Mouse (Mus musculus) kidney, adult 11 months (tissue): Measurements from ENCODE around the gene Naif1.
A peak's percentile ranks its signal among the peaks of the same experiment; 100 is the strongest.

ENCODE experiments used
- DNase-seq: peaks from one replicate; pipeline ENCODE4 v3.0.0; 2022

Naif1 gene

DNA sequence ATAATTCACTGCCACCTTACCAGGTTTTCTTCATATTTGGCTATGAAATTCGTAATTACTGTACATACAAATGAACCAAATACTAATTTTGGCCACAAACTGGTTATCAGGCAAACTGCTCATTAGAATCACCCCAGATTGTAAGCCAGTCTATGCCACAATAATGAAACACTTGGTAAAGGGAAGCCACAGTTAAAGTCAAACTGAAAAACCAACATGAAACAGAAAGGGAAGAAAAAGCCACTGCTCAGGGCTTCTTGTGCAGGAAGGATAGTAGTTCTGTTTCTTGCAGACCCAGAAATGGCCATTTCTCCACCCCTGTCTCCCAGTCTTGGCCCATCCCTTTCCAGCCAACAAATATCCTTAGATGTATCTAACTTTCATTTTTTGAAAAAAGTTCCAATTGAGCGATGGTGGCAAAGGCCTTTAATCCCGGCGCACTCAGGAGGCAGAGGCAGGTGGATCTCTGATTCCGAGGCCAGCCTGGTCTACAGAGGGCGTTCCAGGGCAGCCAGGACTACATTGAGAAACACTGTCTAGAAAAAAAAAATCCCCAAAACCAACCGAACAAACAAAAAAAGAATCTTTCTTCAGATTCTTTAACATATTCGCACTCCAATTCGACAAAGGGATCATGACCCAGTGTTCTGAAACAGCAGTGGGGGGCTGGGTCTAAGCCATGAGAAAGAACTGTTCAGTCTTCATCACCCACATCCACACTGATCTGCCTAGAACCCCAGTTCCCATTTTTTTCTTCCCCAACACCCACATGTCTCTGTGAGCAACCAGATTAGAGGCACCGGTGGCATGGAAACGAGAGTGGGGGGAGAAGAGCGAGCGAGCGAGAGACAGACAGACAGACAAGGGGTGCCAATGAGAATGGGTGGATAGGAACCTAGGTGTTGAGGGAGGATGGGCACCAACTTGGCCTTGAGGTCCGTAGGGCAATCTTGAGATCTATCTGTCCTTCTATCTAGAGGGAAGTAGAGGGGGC is at the start of gene Naif1:
TSS of gene Naif1 (plus strand) at position 697 of the 994 bp plus-strand sequence.
- DNase-seq, result no peak

DNA sequence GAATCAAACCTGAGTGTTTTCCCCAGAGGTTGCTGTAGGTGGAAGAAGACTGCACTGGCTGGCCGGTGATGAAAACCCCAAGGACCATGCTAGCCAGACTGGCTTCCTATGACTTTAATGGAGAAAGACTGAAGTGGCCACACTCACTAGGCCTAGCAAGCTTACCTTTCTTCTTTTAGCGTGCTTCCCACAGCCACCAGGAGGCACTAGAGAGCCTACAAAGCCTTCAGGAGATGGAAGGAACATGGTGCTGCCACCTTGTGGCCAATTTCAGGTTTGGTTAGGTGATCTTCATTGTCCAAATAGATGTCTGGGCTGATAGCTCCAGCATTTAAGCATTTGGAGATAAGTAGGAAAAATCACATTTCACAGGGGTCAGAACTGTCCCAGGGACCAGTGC is 45.6 kb upstream of the Naif1 start:
- peak; percentile 91 for DNase-seq

DNA sequence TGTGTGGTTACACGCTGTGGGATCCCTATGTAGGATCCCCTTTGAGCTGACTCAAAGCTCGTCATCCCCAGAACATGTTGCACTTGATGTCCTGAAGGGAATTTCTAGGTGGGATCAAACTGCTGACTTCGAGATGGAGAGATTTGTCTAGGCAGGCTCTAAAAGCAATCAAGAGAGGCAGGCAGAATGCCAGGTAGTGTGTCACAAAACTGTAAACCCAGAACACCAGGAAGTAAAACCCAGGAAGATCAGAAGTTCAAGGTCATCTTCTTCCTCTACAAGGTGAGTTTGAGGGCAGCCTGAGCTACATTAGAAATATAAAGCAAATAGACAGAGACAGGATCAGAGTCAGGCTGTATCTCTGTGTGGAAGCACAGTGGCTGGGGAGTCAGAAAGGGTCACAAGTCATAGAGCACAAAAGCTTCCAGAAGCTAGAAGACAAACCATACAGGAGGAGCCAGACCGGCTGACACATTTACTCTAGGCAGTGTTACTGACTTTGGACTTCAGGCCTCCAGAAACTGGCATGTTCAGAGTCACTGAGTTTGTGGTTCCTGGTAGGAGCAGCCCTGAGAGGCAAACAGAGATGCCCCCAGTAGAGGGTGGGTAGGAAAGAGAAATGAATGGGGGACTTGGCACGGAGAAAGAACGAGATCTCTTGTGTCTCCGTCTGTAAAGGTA is 43.0 kb upstream of the Naif1 start:
- DNase-seq, result peak; percentile 60

DNA sequence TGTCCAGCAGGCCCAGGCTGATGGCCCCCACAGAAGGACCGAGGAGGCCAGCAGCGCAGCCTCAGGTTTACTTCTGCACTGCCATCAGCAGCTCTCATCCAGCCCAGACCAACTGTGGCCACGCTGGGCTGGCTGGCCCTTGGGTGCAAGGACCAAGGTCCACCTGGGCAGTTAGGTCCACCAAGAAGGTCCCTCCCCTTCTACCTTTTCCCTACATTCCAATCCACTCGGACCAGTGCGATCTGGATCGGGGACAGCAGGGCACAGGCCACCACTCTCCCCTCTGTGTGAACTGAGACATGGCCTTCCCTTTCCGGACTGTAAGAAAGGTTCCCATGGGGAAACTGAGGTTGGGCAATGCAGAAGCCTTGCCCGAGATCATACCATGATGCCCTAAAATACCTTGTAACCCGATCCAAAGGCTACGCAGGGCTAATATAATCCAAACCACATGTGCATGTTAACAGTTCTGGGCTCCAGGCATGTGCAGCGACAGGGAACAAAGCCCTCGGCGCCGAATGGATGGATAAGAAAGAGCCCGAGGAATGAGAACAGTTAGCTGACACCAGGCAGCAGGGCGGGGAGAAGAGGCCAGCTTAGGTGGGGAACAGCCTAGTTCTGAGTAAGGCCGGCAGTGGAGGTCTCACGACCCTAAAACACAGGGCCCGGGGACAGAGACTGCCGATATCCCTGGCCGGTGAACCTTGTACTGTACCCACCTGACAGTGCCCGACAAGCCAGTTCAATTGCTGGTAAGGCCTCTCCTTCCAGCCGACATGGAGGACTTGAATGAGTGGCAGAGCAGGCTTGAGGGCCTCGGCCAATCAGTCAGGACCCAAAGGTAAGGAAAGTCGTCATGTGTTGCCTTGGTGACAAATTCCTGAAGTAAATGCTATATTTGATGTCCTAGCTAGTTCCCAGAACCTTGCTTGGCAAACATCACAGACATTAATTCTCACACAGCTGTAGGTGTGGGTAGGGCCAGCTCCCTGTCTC is 41.5 kb upstream of the Naif1 start:
- DNase-seq, result peak; percentile 95

DNA sequence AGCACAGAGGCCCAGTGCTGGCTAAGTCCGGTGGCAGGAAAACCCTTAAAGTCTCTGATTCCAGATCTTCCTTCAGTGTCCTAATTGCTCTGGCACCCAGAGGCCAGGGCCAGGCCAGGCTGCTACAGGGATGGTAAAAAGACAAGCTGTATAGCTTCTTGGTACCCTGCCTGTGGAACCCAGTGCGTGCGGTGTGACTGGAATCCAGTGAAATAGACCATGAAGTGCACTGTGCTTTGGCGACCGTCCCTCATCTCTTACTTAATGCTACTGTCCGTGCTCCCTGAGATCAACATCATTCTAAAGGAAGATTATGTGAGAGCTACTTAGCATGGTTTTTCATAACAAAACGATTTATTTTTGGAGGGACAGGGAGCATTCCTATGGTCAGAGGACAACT is 38.9 kb upstream of the Naif1 start:
- peak; percentile 22 for DNase-seq

DNA sequence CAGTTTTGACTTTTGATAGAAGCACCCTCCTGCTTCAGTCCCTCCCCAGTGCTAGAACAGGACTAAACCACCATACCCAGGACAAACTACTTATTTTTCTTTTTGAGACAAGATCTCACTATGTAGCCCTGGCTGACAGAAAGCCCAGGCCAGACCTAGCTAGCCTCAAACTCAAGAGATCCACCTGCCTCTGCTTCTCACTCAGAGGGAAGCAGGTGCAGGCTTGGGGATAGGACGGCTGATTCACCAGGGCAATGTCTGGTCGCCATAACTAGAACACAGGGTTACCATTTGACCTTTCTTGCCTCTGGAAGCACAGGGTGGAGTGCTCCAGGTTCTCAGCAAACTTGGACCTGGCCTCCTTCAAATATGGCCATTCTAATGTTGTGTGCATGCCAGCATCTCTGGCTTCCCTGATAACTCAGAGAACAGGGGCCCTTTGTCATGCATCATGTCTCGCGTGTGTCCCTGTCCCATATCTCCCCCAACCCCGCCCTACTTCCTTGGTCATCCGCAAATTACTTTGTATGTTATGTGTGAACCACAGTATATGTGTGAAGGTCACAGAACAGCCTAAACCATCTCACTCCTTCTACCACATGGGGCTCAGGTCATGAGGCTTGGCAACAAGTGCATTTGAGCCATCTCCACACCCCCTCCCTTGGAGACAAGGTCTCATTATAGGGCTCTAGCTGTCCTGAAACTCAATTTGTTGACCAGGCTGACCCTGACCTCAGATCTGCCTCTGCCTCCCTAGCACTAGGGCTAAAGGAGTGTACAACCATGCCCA is 37.3 kb upstream of the Naif1 start:
- DNase-seq, result peak; percentile 15

DNA sequence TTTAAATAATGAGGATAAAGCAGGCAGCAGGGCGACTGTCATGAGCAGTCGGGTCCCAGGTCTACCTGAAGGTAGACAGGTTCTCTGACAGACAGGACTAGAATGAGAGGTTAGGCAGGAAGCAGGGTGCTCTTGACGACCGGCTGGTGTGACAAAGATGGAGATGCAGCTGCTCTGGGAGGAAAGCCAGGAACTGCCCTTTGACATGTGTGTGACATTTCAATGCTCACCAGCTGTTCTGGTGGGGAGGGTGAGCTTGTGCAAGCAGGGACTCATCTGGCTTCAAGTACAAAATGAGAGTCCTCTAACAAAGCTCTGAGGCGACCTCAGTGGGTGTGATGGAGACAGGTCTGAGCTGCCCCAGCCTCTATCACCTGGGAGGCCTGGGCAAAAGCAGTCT is 36.3 kb upstream of the Naif1 start:
- peak; percentile 49 for DNase-seq

DNA sequence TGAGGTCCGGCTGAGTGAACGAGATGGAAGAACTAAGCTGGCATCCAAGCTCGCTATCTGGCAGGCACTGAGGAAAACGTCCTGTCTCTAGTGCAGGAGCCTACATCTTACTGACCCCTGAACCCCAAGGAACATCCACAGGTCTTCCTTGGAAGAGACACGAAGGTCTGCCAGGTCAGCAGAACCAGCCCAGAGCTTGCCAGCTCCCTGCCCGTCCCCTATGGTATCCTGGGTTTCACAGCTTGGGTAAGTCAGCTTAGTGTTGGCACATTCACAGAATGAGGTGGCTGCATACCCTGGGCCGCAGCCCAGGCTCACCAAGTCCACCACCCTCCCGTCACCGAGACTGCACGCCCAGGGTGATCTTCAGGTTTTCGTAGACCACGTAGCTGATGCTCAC is 34.5 kb upstream of the Naif1 start:
- DNase-seq, result peak; percentile 55

DNA sequence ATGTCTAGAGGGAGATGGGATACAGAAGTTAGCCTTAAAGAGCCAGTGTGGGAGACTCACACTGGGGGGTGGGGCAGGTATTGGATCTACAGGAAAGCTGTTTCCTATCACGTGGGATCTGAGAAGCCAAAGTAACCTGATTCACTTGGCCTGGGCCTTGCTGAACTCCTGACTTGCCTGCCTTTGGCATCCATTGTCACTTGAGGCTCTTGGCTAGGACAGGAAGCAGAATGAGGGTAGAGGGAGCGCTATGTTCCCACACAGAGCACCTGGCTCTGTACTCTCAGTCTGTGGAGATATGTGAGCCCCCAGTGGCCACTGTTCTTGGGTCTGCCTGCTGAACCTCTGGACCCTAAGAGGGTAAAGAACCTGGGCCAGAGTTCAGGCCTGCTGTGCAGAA is 33.7 kb upstream of the Naif1 start:
- no peak for DNase-seq

DNA sequence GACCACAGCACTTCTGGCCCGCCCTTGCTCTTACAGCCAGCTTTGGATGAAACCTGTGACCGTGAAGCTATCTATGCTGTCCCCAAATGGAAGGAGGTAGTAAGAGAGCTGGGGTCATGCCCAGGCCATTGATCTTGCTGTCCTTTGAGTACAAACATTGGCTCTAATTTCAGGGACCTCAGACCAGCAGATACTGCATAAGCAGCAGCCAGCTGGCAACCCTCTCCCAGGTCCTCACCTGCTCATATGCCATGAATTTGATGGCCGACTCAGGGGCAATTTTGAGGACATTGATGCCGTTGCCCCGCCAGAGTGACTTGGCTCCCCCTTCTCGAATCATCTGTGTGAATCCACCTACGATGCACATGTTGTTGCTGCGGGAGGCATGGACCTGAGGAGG is 32.8 kb upstream of the Naif1 start:
- DNase-seq, result no peak

DNA sequence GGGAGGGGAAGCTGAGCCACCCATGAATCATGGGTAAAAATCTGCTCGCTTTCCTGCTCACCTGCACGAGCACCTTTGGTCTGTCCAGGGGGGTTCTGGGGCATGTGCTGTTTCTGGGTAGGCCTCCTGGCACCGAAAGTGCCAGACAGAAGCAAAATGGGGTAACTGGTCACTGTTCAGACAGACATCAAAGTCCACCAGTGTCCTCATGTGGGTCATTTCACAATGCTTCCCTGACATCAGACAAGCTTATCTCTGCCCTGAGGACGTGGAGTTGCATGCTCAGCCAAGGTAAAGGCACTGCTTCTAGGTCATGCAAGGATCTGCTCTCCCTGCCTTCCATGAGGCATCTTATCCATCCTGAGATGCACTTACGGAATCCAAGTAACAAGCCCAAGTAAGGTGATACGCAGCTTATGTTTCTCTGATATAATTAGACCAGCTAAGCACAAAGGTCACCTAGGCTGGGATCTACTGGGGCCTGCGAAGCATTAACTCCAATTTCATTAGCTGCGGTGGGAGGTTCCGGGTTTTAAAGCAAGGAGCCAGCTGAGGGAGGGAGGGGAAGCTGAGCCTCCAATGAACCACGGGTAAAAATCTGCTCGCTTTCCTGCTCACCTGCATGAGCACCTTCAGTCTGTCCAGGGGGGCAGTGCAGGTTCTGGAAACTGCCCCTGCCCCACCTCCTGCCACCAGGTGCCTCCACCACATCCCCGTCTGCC is 31.7 kb upstream of the Naif1 start:
- DNase-seq, result peak; percentile 82

DNA sequence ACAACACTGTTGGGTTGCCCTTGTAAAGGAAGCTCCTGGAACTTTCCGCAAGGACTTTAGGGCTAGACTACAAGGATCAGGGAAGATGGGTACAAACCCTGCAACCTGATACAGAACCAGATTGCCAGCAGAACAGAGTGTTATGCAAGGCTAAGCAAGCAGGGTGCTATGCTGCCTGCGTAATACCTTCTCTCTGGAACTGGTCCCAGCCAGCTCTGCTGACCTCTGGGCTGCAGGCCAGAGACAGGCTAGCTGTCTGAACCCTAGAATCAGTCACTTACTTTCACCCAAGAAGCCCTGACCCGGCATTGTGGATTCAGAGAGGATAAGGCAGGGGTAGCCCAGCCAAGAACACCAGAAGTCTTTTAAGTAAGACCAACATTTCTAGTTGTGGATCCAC is 30.9 kb upstream of the Naif1 start:
- peak; percentile 94 for DNase-seq

DNA sequence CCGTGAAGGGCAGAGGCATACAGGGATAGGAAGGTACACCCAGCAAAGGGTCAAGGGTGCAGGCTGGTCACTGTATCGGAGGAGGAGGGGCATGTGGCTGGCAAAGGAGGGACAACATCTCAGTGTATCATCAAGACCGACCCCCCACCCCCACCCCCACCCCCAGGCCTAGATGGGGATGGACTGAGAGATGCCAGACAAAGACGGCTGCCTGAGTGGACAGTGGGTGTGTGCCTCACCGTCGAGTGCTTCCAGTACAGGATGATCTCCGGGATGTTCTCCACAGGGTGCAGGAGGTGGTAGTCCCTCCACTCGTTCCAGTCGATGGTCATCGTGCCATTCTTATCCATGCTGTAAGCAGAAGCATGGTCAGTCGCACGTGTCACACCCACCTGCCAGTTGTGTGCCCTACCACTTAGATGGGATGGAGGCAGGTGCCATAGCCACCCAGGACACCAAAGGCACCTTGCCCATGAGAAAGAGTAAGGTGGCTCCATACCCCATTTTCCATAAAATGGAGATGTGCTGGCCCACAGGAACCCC is 30.1 kb upstream of the Naif1 start:
- no peak for DNase-seq

DNA sequence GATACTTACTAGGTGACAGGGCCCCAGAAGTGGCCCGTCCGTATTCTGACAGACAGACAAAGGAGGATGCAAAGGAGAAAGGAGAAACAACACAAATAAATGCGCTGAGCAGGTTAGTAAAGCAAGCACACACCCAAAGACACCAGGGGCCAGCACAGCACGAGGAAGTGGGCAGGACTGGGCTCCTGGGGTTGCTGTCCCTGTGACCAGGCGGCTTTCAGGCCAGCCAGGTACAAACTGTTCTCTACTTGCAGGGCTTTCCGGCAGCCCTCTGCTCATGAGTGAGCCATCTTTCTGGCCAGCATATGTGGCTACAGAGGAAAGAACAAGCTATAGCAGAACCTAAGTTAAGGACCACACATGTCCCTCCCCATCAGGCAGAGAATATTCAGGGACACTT is 29.6 kb upstream of the Naif1 start:
- DNase-seq, result no peak

DNA sequence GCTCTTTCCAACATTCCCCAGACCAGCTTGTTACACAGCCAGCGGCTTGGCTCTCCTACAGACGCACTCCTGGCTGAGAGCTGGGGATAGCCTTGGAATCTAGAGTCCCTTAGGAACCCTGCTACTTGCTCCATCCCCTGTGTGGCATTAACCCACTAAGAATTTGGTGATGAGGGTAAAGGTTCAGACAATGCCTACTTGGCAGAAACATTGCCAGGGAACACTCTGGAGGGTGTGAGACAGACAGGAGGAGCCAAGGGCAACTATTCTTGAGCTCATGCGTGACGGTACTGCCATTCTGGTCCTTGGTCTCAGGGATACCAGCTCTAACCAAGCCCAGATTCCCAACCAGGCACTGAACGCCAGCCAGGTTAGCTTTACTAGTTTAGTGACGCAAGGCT is 28.4 kb upstream of the Naif1 start:
- DNase-seq, result peak; percentile 89

DNA sequence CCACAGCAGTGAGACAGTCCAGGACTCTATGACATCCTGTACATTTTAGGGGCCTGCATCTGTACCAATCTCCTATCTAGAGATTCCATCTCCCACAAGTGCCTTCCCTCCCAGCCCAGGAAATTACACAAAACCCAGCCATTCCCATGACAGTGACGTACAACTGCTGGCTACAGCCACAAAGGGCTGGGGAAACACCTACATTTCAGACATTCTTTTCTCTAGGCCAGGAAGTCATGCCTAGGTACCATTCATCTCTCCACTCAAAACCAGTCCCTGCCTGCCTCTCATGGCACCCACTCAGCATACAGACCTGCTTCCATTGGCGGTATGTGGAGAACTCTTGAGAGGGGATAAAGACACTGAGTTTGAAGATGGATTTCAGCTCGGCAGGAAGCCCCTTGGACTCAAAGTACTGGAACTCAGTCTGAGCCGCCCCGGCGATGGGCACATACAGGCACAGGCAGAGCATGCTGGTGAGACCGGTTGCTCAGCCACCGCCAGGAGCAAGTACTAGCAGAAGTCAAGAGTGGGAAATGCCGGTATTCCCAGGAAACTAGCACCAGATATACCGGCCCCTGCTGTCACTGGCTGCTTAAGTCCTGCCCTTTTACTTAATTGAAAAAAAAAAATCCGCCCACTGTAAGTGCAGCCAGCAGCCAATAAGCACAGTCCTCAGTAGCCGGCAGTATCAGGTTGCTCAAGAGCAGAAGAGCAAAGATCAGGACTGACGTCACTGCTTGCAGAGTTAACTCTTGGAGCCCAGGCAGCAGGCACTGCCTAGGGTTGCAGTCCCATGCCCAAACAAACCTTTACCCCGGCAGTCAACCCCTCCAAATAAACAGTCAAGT is 26.6 kb upstream of the Naif1 start:
- DNase-seq, result peak; percentile 95

DNA sequence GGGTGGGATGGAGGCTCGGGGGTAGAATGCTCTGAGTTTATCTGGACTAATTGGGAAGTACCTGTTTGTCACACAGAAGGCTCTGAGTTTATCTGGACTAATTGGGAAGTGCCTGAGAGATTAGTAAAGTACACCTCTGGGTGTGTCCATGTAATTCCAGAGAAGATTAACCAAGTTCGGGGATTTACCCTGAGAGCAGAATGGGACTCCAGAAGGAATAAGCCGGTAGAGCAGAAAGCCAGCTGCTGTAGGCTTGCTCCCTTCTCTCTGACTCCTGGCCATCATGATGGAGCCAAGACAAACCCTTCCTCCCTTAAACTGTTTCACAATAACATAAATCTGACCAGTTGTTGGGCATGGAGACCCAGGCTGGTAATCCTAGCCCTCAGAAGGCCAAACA is 25.5 kb upstream of the Naif1 start:
- no peak for DNase-seq

DNA sequence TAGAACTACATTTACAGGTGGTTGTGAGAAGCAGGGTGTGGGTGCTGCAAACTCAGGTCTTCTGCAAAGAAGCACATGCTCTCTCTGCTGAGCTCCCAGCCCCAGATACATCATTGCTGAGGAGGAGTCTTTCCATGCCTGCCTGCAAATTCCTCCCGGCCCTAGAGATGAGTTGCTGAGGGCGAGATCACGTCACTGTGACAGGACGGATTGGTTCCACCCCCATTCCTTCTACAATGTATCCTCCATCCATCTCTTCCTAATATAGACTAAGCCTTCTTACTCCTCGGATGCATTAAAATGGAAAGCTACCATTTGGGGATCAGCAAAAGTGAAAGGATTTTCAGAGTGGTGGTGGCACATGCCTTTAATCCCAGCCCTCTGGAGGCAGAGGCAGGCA is 24.7 kb upstream of the Naif1 start:
- DNase-seq, result no peak

DNA sequence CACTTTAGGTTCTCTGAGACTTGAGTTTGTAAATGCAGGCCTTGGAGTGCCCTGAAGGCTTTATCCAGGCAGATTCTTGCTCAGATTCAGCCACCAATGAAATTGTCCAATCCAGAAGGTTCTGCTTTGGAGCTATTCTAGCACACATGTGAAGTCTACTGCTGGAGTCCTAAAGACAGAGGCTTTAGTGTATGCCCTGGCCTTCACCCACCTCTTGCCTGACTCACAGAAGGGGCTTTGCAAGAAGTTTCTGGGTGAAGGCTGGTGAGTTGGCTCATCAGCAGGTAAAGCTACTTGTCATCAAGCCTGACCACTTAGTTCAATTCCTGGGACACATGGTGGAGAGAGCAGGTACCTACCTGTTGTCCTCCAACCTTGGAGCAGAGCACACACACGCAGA is 24.1 kb upstream of the Naif1 start:
- no peak for DNase-seq

DNA sequence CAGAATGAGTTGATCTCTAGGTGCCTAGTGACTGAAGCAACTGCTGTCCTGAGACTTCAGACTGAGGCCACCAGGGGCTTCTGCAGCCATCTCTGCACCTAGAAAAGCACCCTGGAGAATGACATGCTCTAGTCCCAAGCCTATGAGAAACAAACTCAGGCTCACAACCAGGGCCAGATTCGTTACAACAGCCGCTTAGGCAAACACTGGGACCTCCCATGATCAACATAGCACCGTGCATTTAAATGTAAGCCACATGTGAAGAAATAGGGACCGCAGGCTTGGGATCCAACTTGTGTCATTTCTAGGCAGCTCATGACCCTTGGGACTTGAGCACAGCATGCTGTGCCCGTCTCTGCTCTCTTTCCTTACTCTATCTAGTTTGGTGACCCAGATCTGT is 22.5 kb upstream of the Naif1 start:
- no peak for DNase-seq
